Mouse (Mus musculus) cortical plate, adult 2 months (tissue): ENCODE data around the gene Lrrc39.

Experiments
- CTCF ChIP-seq: fragments of 200-500 bp; IDR thresholded peaks from 2 replicates; pipeline ENCODE4 v1.5.1; 2011; ENCODE audit warnings: mild to moderate bottlenecking, control low read depth, low read length; ENCODE audit not compliant: insufficient read depth; ENCODE audit errors: extremely low read depth
- POLR2A ChIP-seq: fragments of 200-500 bp; IDR thresholded peaks from 2 replicates; pipeline ENCODE4 v1.6.1; 2011; ENCODE audit warnings: mild to moderate bottlenecking, low read length, control low read depth; ENCODE audit not compliant: insufficient read depth; ENCODE audit errors: extremely low read depth

GRCm38 (mm10) chr3:116622641-116623040 is 59.9 kb downstream of the Lrrc39 start:
- TF ChIP-seq POLR2A: no peak
- TF ChIP-seq CTCF: no peak
